8 mouse cellular contexts compared by ENCODE assay signal in the genomic region with DNA sequence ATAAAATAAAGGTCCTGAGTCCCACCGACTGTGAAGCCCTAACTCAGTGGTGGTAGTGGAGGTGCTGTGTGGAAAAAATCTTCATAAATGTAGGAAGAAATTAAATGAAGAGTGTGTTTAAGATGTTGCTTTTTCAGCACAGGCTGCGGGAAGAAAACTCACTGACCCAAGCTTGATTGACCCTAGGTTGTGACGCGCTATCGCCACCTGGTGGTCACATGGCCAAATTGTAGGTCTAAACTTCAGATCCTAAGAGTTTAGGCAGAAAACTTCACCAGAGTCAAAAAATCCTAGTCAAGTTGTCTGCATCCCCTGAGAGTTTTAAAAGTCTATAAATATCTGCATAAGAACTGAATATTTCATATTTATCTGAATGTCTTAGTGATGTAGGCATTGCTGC.
DNase-seq lines count a peak whose midpoint lies in the region; TF ChIP-seq lines count a peak whose summit lies in the region.

No protein-coding gene starts in this region.

- DNase-seq in cerebellum, adult 9-10 months, result peak; percentile 48
- DNase-seq in cerebellum, adult 8-10 months, result no peak
- DNase-seq in layer of hippocampus, adult 2 months (ENCODE audit: low spot score in 2 of 2), result peak in 1 of 2 experiments; percentile 27
- no peak for DNase-seq in layer of hippocampus, adult 9-10 months (ENCODE audit: low spot score)
- DNase-seq in adipocyte (ENCODE audit: low spot score), result peak; percentile 29
- peak; percentile 31 for DNase-seq in gastrocnemius, postnatal 14 days
- peak; percentile 50 for DNase-seq in lung, postnatal 14 days
- DNase-seq in spleen, postnatal 4 days (ENCODE audit: low spot score in 2 of 2), result no peak

- H3K4me3 ChIP-seq in layer of hippocampus, adult 2 months, result no peak overlapping the region

- TF ChIP-seq CTCF in layer of hippocampus, adult 2 months (conservative IDR thresholded peaks at IDR 0.05), result peak; percentile 84

- no peak overlapping the region for H3K27ac ChIP-seq in layer of hippocampus, adult 2 months

- intact Hi-C loops in gastrocnemius, postnatal 14 days (cut with DNase I; ENCODE audit: low total_unique reads), result loop anchor here (10.0 kb wide), 1 partner anchor 702 kb away; no protein-coding TSS in a partner anchor

Comparison
In these comparisons a context has a peak if more than half of its experiments do, and no peak if none do; other contexts are left out.
1. DNase-seq: peak in cerebellum, adult 9-10 months (single experiment), adipocyte (single experiment), gastrocnemius, postnatal 14 days (single experiment) and lung, postnatal 14 days (single experiment); none in cerebellum, adult 8-10 months (single experiment), layer of hippocampus, adult 9-10 months (single experiment) and spleen, postnatal 4 days (0 of 2).